Mouse (Mus musculus) midbrain, embryonic 11.5 days (tissue): ENCODE measurements around the gene Hnf1a. TPM values are rescaled to one million over a fixed set of nuclear protein-coding genes. Genes with fewer than 3 reads are reported as not detected.

Experiments used
- ATAC-seq: fragments of 200-750 bp; cut with Nextera tagmentation; 2 replicates; pipeline ENCODE4 v1.8.0; 2017; ENCODE audit warnings: moderate TSS enrichment, moderate library complexity; ENCODE audit not compliant: low FRiP score
- DNase-seq: peaks from one replicate; pipeline ENCODE4 v3.0.0; 2015; ENCODE audit warnings: low spot score; ENCODE audit errors: missing footprints
- H3K27ac ChIP-seq: fragments of 300-500 bp; sonication (generic); 2 replicates; pipeline ENCODE4 v1.5.1; 2014; ENCODE audit warnings: low read depth, low read length
- H3K27me3 ChIP-seq: fragments of 300-500 bp; sonication (generic); 2 replicates; pipeline ENCODE4 v1.6.1; 2014; ENCODE audit warnings: mild to moderate bottlenecking, low read length, moderate library complexity, mixed read lengths; ENCODE audit not compliant: control insufficient read depth, insufficient read depth
- H3K36me3 ChIP-seq: fragments of 300-500 bp; sonication (generic); 2 replicates; pipeline ENCODE4 v1.6.1; 2014; ENCODE audit warnings: mild to moderate bottlenecking, low read length, moderate library complexity, mixed read lengths; ENCODE audit not compliant: control insufficient read depth, insufficient read depth
- H3K4me1 ChIP-seq: fragments of 300-500 bp; sonication (generic); 2 replicates; pipeline ENCODE4 v1.6.1; 2014; ENCODE audit warnings: low read length; ENCODE audit not compliant: control insufficient read depth, insufficient read depth
- H3K4me2 ChIP-seq: fragments of 300-500 bp; sonication (generic); 2 replicates; pipeline ENCODE4 v1.6.1; 2014; ENCODE audit warnings: mild to moderate bottlenecking, moderate library complexity
- H3K4me3 ChIP-seq: fragments of 300-500 bp; sonication (generic); 2 replicates; pipeline ENCODE4 v1.5.1; 2014; ENCODE audit warnings: low read depth, low read length
- H3K9ac ChIP-seq: fragments of 300-500 bp; sonication (generic); 2 replicates; pipeline ENCODE4 v1.6.1; 2014; ENCODE audit warnings: low read length
- H3K9me3 ChIP-seq: fragments of 300-500 bp; sonication (generic); 2 replicates; pipeline ENCODE4 v1.6.1; 2016; ENCODE audit warnings: low read length; ENCODE audit not compliant: control insufficient read depth
- WGBS: fragments of 180-500 bp; shearing (Covaris S2); extraction: QIAGEN DNeasy Blood & Tissue Kit; methylation state at CpG from one replicate; pipeline ENCODE4 v1.1.7; 2014; 5-methylcytosine and 5-hydroxymethylcytosine counted together
- polyA plus RNA-seq: library from polyadenylated mRNA; unstranded; fragments of >200 nt; fragmentation: Nextera tagmentation; extraction: Ambion mirVana; gene quantifications from 2 replicates; pipeline ENCODE4 v1.2.1, GENCODE M21; 2014

The Hnf1a gene
- polyA plus RNA-seq, 1 experiment from 2014 or later, result not detected

DNA sequence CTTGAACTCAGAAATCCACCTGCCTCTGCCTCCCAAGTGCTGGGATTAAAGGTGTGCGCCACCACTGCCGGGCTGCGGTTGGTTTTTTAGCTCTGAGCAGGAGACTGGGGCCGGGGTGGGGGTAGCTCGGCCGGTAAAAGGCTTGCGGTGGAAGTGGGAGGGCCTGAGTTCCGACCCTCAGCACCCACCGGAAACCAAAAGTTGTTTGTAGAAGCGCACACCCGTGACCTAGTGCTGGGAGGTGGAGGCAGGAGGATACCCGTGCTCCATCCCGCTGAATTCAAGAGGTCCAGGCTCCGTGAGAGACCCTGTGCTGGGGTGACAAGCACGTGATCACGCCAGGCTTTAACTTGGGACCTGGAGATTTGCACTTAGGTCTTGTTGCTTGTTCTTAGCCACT, 25.6 kb upstream of the Hnf1a start:
- Histone ChIP-seq H3K4me3 (no peak overlapping the region), H3K4me1 (no peaks in the 10 kb centered on the region), H3K4me2 (no peak overlapping the region), H3K27ac (no peak overlapping the region), H3K36me3 (no peaks in the 10 kb centered on the region), H3K9me3 (no peaks in the 10 kb centered on the region), H3K9ac (no peak overlapping the region), H3K27me3 (no peaks in the 10 kb centered on the region)
- WGBS, result 88% methylated on average over 16 of the region's 16 CpGs
- no peak for ATAC-seq
- DNase-seq, result peak; percentile 70

DNA sequence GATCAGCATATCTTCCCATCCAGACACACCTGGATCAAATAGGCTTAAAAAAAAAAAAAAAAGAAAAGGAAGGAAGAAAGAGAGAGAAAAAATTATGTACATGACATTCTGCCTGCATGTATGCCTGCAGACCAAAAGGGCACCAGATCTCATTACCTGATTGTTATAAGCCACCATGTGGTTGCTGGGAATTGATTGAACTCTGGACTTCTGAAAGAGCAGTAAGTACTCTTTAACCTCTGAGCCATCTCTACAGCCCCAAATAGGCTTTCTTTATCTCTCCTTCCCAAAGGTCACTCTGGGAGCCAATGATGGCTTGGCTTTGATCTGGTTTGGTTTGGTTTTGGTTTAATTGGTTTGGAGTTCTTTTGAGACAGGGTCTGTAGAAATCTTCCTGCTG, 14.2 kb upstream of the Hnf1a start:
- DNase-seq, result peak; percentile 45
- Histone ChIP-seq H3K9ac (no peak overlapping the region), H3K4me1 (no peaks in the 10 kb centered on the region; the same call in 1 of the 2 replicates), H3K9me3 (no peaks in the 10 kb centered on the region), H3K27ac (no peak overlapping the region), H3K4me2 (no peak overlapping the region), H3K4me3 (no peak overlapping the region), H3K36me3 (no peaks in the 10 kb centered on the region), H3K27me3 (no peaks in the 10 kb centered on the region)
- no peak for ATAC-seq

DNA sequence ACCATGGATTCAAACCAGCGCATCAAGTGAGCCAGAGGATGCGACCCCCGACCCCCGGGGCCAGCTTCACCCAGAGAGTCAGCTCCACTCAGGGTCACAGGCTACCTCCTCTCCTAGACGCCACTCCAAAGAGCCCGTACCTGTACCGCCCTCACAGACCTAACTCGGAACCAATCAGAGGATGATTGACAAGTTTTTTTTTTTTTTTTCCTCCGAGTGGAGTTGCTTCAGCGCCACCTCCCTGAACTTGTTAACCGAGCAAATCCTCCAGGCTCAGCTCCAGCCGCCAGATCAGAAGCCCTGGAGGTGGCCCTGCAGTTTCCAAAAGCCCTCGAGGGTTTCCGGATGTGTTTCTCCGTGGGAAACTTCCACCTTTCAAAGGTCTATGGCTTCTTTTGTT, 11.1 kb upstream of the Hnf1a start:
- H3K4me3 ChIP-seq, result no peak overlapping the region
- no peak overlapping the region for H3K4me2 ChIP-seq
- ATAC-seq (no peak), DNase-seq (peak; percentile 57)
- H3K27ac ChIP-seq, result no peak overlapping the region
- H3K9ac ChIP-seq, result no peak overlapping the region
- H3K9me3 ChIP-seq, result no peaks in the 10 kb centered on the region
- H3K27me3 ChIP-seq, result no peaks in the 10 kb centered on the region
- 53% methylated on average over 15 of the region's 15 CpGs for WGBS
- H3K4me1 ChIP-seq, result peaks cover 3% of the 10 kb centered on the region; the same call in 1 of the 2 replicates
- no peaks in the 10 kb centered on the region for H3K36me3 ChIP-seq

DNA sequence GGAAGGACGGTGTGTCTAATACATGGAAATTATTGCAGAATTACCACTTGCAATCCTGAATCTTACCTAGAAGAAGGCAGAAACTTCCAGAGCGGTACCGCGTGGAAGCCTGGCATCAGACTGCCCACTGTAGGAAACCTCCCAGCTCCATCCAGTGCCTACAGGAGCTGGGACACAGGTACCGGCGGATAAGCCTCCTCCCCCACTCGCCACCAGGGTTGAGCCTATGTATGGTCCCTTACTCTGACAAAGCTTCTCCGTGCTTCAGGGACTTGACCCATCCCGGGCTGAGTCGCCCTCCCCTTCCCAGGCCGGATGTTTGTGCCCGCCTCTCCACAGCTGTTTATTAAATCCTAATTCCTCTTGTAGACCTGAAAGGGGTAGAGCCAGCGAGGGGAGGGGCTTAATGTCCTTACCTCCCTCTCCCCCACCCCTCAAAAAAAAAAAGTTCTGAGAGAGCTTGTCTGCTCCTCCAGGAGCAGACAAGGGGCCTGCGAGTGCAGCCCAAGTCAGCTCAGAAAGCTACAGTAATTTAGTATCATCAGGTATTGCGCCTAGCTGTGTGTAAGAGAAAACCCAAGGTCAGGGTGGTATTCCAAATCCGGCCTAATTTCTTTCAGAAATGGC, 9.3 kb upstream of the Hnf1a start:
- no peak overlapping the region for H3K27ac ChIP-seq
- DNase-seq, result peak; percentile 62
- WGBS, result 25% methylated on average over 16 of the region's 16 CpGs
- H3K36me3 ChIP-seq, result no peaks in the 10 kb centered on the region
- H3K4me3 ChIP-seq, result peak overlapping the region; percentile 20
- H3K4me2 ChIP-seq, result peak overlapping the region; percentile 76
- H3K27me3 ChIP-seq, result no peaks in the 10 kb centered on the region
- H3K9me3 ChIP-seq, result no peaks in the 10 kb centered on the region
- ATAC-seq, result peak; percentile 46
- peak overlapping the region; percentile 16; the same call in 1 of the 2 replicates for H3K9ac ChIP-seq
- peaks cover 3% of the 10 kb centered on the region; the same call in 1 of the 2 replicates for H3K4me1 ChIP-seq

DNA sequence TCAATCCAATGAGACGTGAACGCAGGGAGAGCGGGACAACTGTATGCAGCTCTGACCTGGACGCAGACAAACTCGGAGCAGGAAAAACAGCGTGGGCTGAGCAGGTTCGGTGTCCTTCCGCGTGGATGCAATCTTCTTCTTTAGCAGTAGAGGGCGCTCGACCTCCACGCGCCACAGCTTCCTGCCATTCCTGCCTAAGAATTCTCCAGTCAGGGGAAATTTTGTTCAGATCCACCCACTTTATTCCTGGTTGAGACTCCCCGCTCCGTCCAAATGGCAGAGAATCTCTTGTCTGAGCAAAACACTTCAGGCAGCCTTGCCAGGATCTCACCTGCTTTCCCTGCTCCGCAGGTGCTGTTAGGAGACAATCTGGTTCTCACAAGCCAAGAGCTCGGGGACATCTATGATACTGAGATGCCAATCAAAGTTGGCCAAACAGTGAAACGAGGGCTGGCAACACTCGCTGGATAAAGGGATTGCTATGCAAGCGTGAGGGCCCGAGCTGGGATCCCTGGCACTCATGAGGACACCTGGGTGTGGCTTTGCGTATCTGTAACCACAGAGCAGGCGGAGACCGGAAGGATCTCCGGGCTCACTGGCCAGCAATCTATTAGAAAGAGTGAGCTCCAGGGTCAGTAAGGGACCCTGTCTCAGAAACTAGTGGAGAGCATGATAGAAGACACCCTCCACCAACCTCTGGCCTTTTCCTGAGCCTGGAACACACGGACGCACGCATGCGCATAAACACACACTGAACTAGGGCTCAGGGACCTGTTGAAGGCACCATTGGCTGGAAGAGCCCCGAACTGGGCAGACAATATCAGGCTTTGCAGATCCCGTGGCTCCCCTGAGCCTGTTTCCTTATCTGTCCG, 8.6 kb upstream of the Hnf1a start:
- H3K27ac ChIP-seq, result no peak overlapping the region
- H3K36me3 ChIP-seq, result no peaks in the 10 kb centered on the region
- DNase-seq (peak; percentile 95), ATAC-seq (peak; percentile 48)
- 4% methylated on average over 32 of the region's 32 CpGs for WGBS
- H3K9ac ChIP-seq, result peak overlapping the region; percentile 36
- no peaks in the 10 kb centered on the region for H3K9me3 ChIP-seq
- H3K4me1 ChIP-seq, result peaks cover 3% of the 10 kb centered on the region; the same call in 1 of the 2 replicates
- peak overlapping the region; percentile 20 for H3K4me3 ChIP-seq
- no peaks in the 10 kb centered on the region for H3K27me3 ChIP-seq
- H3K4me2 ChIP-seq, result peak overlapping the region; percentile 76

DNA sequence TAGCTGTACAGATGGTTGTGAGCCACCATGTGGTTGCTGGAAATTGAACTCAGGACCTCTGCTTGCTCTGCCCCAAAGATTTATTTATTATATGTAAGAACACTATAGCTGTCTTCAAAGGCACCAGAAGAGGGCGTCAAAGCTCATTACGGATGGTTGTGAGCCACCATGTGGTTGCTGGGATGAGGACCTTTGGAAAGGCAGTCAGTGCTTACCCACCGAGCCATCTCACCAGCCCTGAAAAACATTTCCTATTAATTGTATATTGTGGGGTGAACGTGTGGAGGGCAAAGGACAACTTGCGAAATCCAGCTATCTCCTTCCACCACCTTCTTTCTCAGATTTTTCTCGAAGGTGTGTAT, 8.0 kb upstream of the Hnf1a start:
- DNase-seq (no peak), ATAC-seq (0 out of 2 replicates have a peak, but pooled peaks have one; percentile 38)
- Histone ChIP-seq H3K9me3 (no peaks in the 10 kb centered on the region), H3K27me3 (no peaks in the 10 kb centered on the region), H3K27ac (no peak overlapping the region), H3K36me3 (no peaks in the 10 kb centered on the region), H3K4me2 (peak overlapping the region; percentile 76), H3K4me1 (peaks cover 3% of the 10 kb centered on the region; the same call in 1 of the 2 replicates), H3K4me3 (peak overlapping the region; percentile 20; the same call in 1 of the 2 replicates), H3K9ac (peak overlapping the region; percentile 36; the same call in 1 of the 2 replicates)
- WGBS, result 3% methylated on average over 6 of the region's 6 CpGs

DNA sequence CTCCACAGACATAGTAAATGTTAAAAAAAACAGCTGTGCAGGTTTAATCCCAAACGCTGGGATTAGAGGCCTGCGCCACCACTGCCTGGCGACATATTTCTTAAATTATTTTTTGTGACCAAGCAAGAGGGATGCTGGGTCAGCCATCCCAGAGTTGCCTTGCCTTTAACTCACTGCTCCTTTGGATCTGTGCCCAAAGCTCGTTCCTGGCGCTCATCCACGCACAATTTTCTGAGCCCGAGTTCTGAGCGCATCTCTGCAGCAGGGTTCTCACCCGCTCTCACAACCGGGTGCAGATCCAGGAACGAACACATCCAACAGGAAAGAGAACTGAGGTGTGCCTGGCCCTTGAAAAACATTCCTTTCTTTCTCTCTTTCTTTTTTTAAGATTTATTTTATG, 7.6 kb upstream of the Hnf1a start:
- DNase-seq (no peak), ATAC-seq (no peak)
- H3K27me3 ChIP-seq, result no peaks in the 10 kb centered on the region
- H3K4me1 ChIP-seq, result peaks cover 3% of the 10 kb centered on the region; the same call in 1 of the 2 replicates
- H3K4me3 ChIP-seq, result no peak overlapping the region
- H3K36me3 ChIP-seq, result no peaks in the 10 kb centered on the region
- WGBS, result 70% methylated on average over 11 of the region's 11 CpGs
- no peaks in the 10 kb centered on the region for H3K9me3 ChIP-seq
- H3K4me2 ChIP-seq, result no peak overlapping the region
- no peak overlapping the region for H3K9ac ChIP-seq
- H3K27ac ChIP-seq, result no peak overlapping the region

DNA sequence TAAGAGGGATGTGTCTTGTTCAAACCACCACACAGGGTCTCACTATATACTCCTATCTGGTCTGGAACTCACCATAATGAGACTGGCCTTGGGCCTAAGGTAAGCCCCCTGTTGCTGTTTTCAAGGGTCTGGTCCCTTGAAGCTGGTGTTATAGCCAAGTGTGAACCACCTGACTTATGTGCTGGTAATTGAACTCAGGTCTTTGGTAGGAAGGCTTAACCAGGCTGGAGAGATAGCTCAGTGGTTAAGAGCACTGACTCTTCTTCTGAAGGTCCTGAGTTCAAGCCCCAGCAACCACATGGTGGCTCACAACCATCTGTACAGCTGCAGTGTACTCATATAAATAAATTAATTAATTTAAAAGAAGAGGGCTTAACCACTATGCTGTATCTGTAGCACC, 6.0 kb upstream of the Hnf1a start:
- H3K4me3 ChIP-seq, result no peak overlapping the region
- no peak overlapping the region for H3K9ac ChIP-seq
- ATAC-seq, result no peak
- no peak overlapping the region for H3K4me2 ChIP-seq
- H3K27ac ChIP-seq, result no peak overlapping the region
- peaks cover 3% of the 10 kb centered on the region; the same call in 1 of the 2 replicates for H3K4me1 ChIP-seq
- H3K36me3 ChIP-seq, result no peaks in the 10 kb centered on the region
- DNase-seq, result peak; percentile 54
- no peaks in the 10 kb centered on the region for H3K27me3 ChIP-seq
- no peaks in the 10 kb centered on the region for H3K9me3 ChIP-seq

DNA sequence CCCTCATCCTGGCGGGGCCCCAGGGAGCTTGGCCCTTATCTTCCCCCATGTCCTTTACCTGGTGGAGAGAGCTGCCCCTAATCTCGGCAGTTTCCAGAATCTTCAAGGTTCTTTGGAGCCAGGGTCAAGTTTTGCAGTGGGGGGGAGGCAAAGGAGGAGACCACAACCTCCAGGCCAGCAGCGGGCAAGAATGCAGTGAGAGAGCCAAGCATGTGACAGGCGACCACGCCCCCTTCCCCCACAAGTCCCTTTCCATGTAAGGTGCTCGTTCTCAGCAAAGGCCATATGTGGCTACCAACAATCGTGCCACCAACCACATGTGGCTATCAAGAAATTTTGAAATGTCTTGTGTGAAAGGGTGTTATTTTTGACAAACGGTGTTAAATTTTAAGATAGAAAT, 2.2 kb upstream of the Hnf1a start:
- no peaks in the 10 kb centered on the region for H3K9me3 ChIP-seq
- no peak overlapping the region for H3K9ac ChIP-seq
- H3K36me3 ChIP-seq, result no peaks in the 10 kb centered on the region
- DNase-seq (no peak), ATAC-seq (no peak)
- H3K4me1 ChIP-seq, result no peaks in the 10 kb centered on the region
- H3K4me3 ChIP-seq, result no peak overlapping the region
- H3K4me2 ChIP-seq, result no peak overlapping the region
- H3K27me3 ChIP-seq, result no peaks in the 10 kb centered on the region
- H3K27ac ChIP-seq, result no peak overlapping the region
- WGBS, result 89% methylated on average over 8 of the region's 8 CpGs
